Mouse (Mus musculus) midbrain, embryonic 15.5 days (tissue): ENCODE measurements around the gene Gm10334. TPM values are rescaled to one million over a fixed set of nuclear protein-coding genes. Genes with fewer than 3 reads are reported as not detected.
"Not testable (repeated sequence)": the region's sequence is repeated elsewhere in the genome, so short reads cannot be mapped to it uniquely, and the experiment has no call there.

Source experiments
- ATAC-seq: fragments of 200-750 bp; cut with Nextera tagmentation; replicated peaks from 2 replicates; pipeline ENCODE4 v1.8.0; 2017; ENCODE audit warnings: moderate TSS enrichment
- H3K27ac ChIP-seq: fragments of 300-500 bp; sonication (generic); 2 replicates; pipeline ENCODE4 v1.5.1; 2015; ENCODE audit warnings: mild to moderate bottlenecking, inconsistent platforms
- H3K27me3 ChIP-seq: fragments of 300-500 bp; sonication (generic); replicated peaks from 2 replicates; pipeline ENCODE4 v1.6.1; 2015; ENCODE audit warnings: inconsistent platforms
- H3K36me3 ChIP-seq: fragments of 300-500 bp; sonication (generic); replicated peaks from 2 replicates; pipeline ENCODE4 v1.6.1; 2015; ENCODE audit warnings: inconsistent platforms
- H3K4me1 ChIP-seq: fragments of 300-500 bp; sonication (generic); 2 replicates; pipeline ENCODE4 v1.6.1; 2015; ENCODE audit warnings: inconsistent platforms
- H3K4me2 ChIP-seq: fragments of 300-500 bp; sonication (generic); 2 replicates; pipeline ENCODE4 v1.6.1; 2015; ENCODE audit warnings: inconsistent platforms, mild to moderate bottlenecking, moderate library complexity
- H3K4me3 ChIP-seq: fragments of 300-500 bp; sonication (generic); 2 replicates; pipeline ENCODE4 v1.5.1; 2015; ENCODE audit warnings: mild to moderate bottlenecking, inconsistent platforms
- H3K9ac ChIP-seq: fragments of 300-500 bp; sonication (generic); 2 replicates; pipeline ENCODE4 v1.6.1; 2015; ENCODE audit warnings: mild to moderate bottlenecking, inconsistent platforms
- H3K9me3 ChIP-seq: fragments of 300-500 bp; sonication (generic); 2 replicates; pipeline ENCODE4 v1.6.1; 2016; ENCODE audit warnings: inconsistent platforms
- whole genome bisulfite sequencing: fragments of 180-500 bp; shearing (Covaris S2); methylation state at CpG from one replicate; pipeline ENCODE4 v1.1.7; 2015; ENCODE audit warnings: mixed read lengths; 5-methylcytosine and 5-hydroxymethylcytosine counted together
- polyA plus RNA-seq: library from polyadenylated mRNA; unstranded; fragments of >200 nt; fragmentation: Nextera tagmentation; extraction: Ambion mirVana; gene quantifications from 2 replicates; pipeline ENCODE4 v1.2.1, GENCODE M21; 2015

Gene Gm10334
- not detected in 2 replicates for polyA plus RNA-seq

DNA sequence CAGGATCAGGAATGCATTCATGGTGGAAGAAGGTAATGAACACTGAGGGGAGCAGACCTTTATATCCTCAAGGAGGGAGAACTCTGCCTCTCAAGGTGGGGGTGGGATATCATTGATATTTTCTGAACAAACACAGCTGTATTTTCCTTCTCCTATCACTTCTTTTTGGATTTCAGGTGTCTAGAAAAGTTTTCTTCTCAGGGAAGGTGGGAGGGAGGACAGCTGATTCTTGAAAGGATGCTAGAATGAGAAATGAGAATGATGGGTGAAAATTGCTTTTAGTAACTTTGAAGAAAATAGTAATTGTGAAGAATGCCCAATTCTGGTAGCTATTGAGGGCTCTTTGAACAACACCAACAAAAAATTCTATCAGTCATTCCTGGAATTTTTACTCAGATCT is at the start of gene Gm10334:
Gene Gm10334 (minus strand): TSS at position 101 of the 400 bp plus-strand sequence.
- H3K27me3 ChIP-seq, H3K4me3 ChIP-seq, H3K4me2 ChIP-seq, H3K36me3 ChIP-seq, H3K4me1 ChIP-seq, ATAC-seq, H3K9me3 ChIP-seq, H3K9ac ChIP-seq, H3K27ac ChIP-seq: not testable (repeated sequence)

DNA sequence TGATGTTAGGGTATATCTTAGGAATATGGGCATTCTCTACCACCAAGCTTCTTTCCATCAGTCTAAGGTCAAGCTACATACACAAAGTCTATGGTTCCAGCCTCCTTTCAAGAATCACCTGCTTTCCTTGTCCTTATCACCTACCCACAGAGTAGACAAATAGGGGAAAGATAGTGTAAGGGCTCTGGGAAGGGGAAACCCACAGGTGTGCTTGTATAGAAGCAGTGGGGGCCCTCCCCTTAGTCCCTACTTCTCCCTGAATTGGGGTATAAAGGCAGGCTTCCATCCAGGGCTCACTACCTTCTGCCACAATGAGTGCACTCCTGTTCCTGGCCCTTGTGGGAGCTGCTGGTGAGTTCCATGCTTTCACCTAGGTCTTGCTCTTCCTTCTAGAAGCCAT is 12.7 kb upstream of the Gm10334 start, which contains the start of gene Prss1:
Gene Prss1 (plus strand): TSS at position 301 of the 400 bp plus-strand sequence.
- H3K27ac ChIP-seq, ATAC-seq: not testable (repeated sequence)

DNA sequence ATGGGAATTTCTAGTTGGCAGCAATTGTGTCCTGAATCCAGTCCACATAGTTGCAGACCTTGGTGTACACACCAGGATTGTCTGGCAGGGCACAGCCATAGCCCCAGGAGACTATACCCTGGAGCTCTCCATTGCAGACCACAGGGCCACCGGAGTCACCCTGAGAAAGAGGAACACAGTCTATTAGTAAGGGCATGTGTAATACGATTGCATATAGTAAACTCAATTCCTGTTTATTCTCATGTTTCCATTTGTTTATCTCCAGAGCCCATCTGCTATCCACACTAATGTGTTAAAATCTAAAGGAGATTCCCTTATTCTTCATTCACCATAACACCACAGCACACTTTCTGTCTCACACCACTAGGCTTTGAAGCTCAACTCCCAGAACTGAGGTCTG is 3.7 kb downstream of the Gm10334 start:
- H3K4me3 ChIP-seq, ATAC-seq, H3K9ac ChIP-seq, H3K4me2 ChIP-seq, H3K27me3 ChIP-seq, H3K4me1 ChIP-seq, H3K36me3 ChIP-seq, H3K27ac ChIP-seq, H3K9me3 ChIP-seq: not testable (repeated sequence)
- WGBS: 94% methylated on average over 2 of the region's 2 CpGs

More for the DNA sequence above, 12.7 kb upstream of the Gm10334 start, which contains the start of gene Prss1:
- H3K4me1 ChIP-seq, H3K27me3 ChIP-seq, H3K4me3 ChIP-seq, H3K9ac ChIP-seq, H3K4me2 ChIP-seq, H3K36me3 ChIP-seq, H3K9me3 ChIP-seq: not testable (repeated sequence)

Other genes with a start within 250 kb of the Gm10334 start
- not detected in 2 replicates for gene Try4, start 143.9 kb downstream of the Gm10334 start, polyA plus RNA-seq
- gene Try5, start 129.3 kb downstream of the Gm10334 start, polyA plus RNA-seq: not detected in 2 replicates
- not detected in 2 replicates for gene Try10, start 92.0 kb downstream of the Gm10334 start, polyA plus RNA-seq
- gene Prss3, start 68.5 kb downstream of the Gm10334 start, polyA plus RNA-seq: not detected in 2 replicates
- gene Gm5771, start 53.8 kb downstream of the Gm10334 start, polyA plus RNA-seq: not detected in 2 replicates
- not detected in 2 replicates for gene Prss1, start 12.8 kb upstream of the Gm10334 start, polyA plus RNA-seq
- gene Prss2, start 75.6 kb upstream of the Gm10334 start, polyA plus RNA-seq: not detected in 2 replicates
- 43.7 and 44.2 TPM in 2 replicates for gene Ephb6, start 159.3 kb upstream of the Gm10334 start, polyA plus RNA-seq
- gene Trpv6, start 190.3 kb upstream of the Gm10334 start, polyA plus RNA-seq: 0.89 and 1.3 TPM in 2 replicates
- gene Trpv5, start 234.6 kb upstream of the Gm10334 start, polyA plus RNA-seq: not detected in 2 replicates
- not detected in 2 replicates for gene Llcfc1, start 238.3 kb upstream of the Gm10334 start, polyA plus RNA-seq